Mouse (Mus musculus): ENCODE measurements around the gene Pdzd2. TPM values are rescaled to one million over a fixed set of nuclear protein-coding genes. Genes with fewer than 3 reads are reported as not detected.

The Pdzd2 gene
- polyA plus RNA-seq, 1 experiment: 4.2 TPM

GRCm38 (mm10) chr15:12330389-12330788 lies 409.3 kb downstream of the Pdzd2 start:
- Histone ChIP-seq H3K27ac (ENCODE audit: control insufficient read depth, insufficient read depth, low read length) (no peak overlapping the region), H3K4me3 (ENCODE audit: control insufficient read depth, insufficient read depth, low read length) (no peak overlapping the region), H3K27me3 (ENCODE audit: control insufficient read depth, insufficient read depth, low read length) (no peaks in the 10 kb centered on the region), H3K4me1 (replicated peaks; ENCODE audit: control insufficient read depth, insufficient read depth, low read length) (no peaks in the 10 kb centered on the region; the same call in 1 of the 2 replicates), H3K36me3 (ENCODE audit: control insufficient read depth, insufficient read depth, low read length) (no peaks in the 10 kb centered on the region)
- WGBS: 94% methylated on average over 3 of the region's 3 CpGs
- TF ChIP-seq POLR2A (IDR thresholded peaks at IDR 0.05; ENCODE audit: control insufficient read depth, extremely low read depth, insufficient read depth, low read length, poor library complexity): no peak
- TF ChIP-seq CTCF (IDR thresholded peaks at IDR 0.05; ENCODE audit: borderline replicate concordance, control insufficient read depth, extremely low read depth, insufficient read depth, low read length, poor library complexity): no peak
- DNase-seq: no peak

GRCm38 (mm10) chr15:12324326-12324725 lies 415.4 kb downstream of the Pdzd2 start:
- no peak for DNase-seq
- Histone ChIP-seq H3K27me3 (ENCODE audit: control insufficient read depth, insufficient read depth, low read length) (peaks cover 2% of the 10 kb centered on the region; the same call in 1 of the 2 replicates), H3K36me3 (ENCODE audit: control insufficient read depth, insufficient read depth, low read length) (no peaks in the 10 kb centered on the region), H3K4me1 (replicated peaks; ENCODE audit: control insufficient read depth, insufficient read depth, low read length) (peaks cover 2% of the 10 kb centered on the region), H3K27ac (ENCODE audit: control insufficient read depth, insufficient read depth, low read length) (no peak overlapping the region), H3K4me3 (ENCODE audit: control insufficient read depth, insufficient read depth, low read length) (no peak overlapping the region)
- WGBS: 96% methylated on average over 1 of the region's 1 CpGs
- TF ChIP-seq CTCF (IDR thresholded peaks at IDR 0.05; ENCODE audit: borderline replicate concordance, control insufficient read depth, extremely low read depth, insufficient read depth, low read length, poor library complexity) (no peak), POLR2A (IDR thresholded peaks at IDR 0.05; ENCODE audit: control insufficient read depth, extremely low read depth, insufficient read depth, low read length, poor library complexity) (no peak)

- H3K36me3 ChIP-seq (ENCODE audit: control insufficient read depth, insufficient read depth, low read length): no peaks in the 10 kb centered on the region
- TF ChIP-seq CTCF (IDR thresholded peaks at IDR 0.05; ENCODE audit: borderline replicate concordance, control insufficient read depth, extremely low read depth, insufficient read depth, low read length, poor library complexity): no peak
- no peak for TF ChIP-seq POLR2A (IDR thresholded peaks at IDR 0.05; ENCODE audit: control insufficient read depth, extremely low read depth, insufficient read depth, low read length, poor library complexity)
- H3K27me3 ChIP-seq (ENCODE audit: control insufficient read depth, insufficient read depth, low read length): peaks cover 2% of the 10 kb centered on the region; the same call in 1 of the 2 replicates
- peaks cover 2% of the 10 kb centered on the region for H3K4me1 ChIP-seq (replicated peaks; ENCODE audit: control insufficient read depth, insufficient read depth, low read length)
- peak overlapping the region; percentile 83; the same call in 1 of the 2 replicates for H3K4me3 ChIP-seq (ENCODE audit: control insufficient read depth, insufficient read depth, low read length)
- 14% methylated on average over 9 of the region's 9 CpGs for WGBS
- DNase-seq: no peak
- H3K27ac ChIP-seq (ENCODE audit: control insufficient read depth, insufficient read depth, low read length): no peak overlapping the region
Measured at GRCm38 (mm10) chr15:12322676-12323402, 416.9 kb downstream of the Pdzd2 start.

- DNase-seq: peak; percentile 59
- H3K27ac ChIP-seq (ENCODE audit: control insufficient read depth, insufficient read depth, low read length): peak within 1 kb of the TSS; percentile 38; the same call in 1 of the 2 replicates
- peaks cover 2% of the 10 kb centered on the region; the same call in 1 of the 2 replicates for H3K27me3 ChIP-seq (ENCODE audit: control insufficient read depth, insufficient read depth, low read length)
- under 1% methylated on average over 70 of the region's 70 CpGs for WGBS
- H3K4me1 ChIP-seq (replicated peaks; ENCODE audit: control insufficient read depth, insufficient read depth, low read length): peaks cover 2% of the 10 kb centered on the region
- TF ChIP-seq POLR2A (IDR thresholded peaks at IDR 0.05; ENCODE audit: control insufficient read depth, extremely low read depth, insufficient read depth, low read length, poor library complexity) (no peak), CTCF (IDR thresholded peaks at IDR 0.05; ENCODE audit: borderline replicate concordance, control insufficient read depth, extremely low read depth, insufficient read depth, low read length, poor library complexity) (0 out of 2 replicates have a peak, but pooled peaks have one; percentile 12)
- peak within 1 kb of the TSS; percentile 83 for H3K4me3 ChIP-seq (ENCODE audit: control insufficient read depth, insufficient read depth, low read length)
- H3K36me3 ChIP-seq (ENCODE audit: control insufficient read depth, insufficient read depth, low read length): no peaks in the 10 kb centered on the region
Measured at GRCm38 (mm10) chr15:12321788-12322621, 417.7 kb downstream of the Pdzd2 start, which contains the start of gene 1810049J17Rik. TSS of gene 1810049J17Rik (minus strand) at chr15:12321899.

- peak within 1 kb of the TSS; percentile 83 for H3K4me3 ChIP-seq (ENCODE audit: control insufficient read depth, insufficient read depth, low read length)
- H3K27ac ChIP-seq (ENCODE audit: control insufficient read depth, insufficient read depth, low read length): peak within 1 kb of the TSS; percentile 38; the same call in 1 of the 2 replicates
- TF ChIP-seq CTCF (IDR thresholded peaks at IDR 0.05; ENCODE audit: borderline replicate concordance, control insufficient read depth, extremely low read depth, insufficient read depth, low read length, poor library complexity): no peak
- peak; percentile 80 for TF ChIP-seq POLR2A (IDR thresholded peaks at IDR 0.05; ENCODE audit: control insufficient read depth, extremely low read depth, insufficient read depth, low read length, poor library complexity)
- peaks cover 2% of the 10 kb centered on the region for H3K4me1 ChIP-seq (replicated peaks; ENCODE audit: control insufficient read depth, insufficient read depth, low read length)
- no peaks in the 10 kb centered on the region for H3K36me3 ChIP-seq (ENCODE audit: control insufficient read depth, insufficient read depth, low read length)
- peak; percentile 93 for DNase-seq
- peaks cover 2% of the 10 kb centered on the region; the same call in 1 of the 2 replicates for H3K27me3 ChIP-seq (ENCODE audit: control insufficient read depth, insufficient read depth, low read length)
- WGBS: under 1% methylated on average over 56 of the region's 74 CpGs
Measured at GRCm38 (mm10) chr15:12321091-12321787, 418.5 kb downstream of the Pdzd2 start, which contains the start of gene Golph3. TSS of gene Golph3 (plus strand) at chr15:12321450.
